Mouse (Mus musculus): ENCODE measurements at regions not wholly inside any gene's neighbourhood (a gene's known extent, or its start where the extent isn't known, plus 50 kb on each side); places are given as distances from the start of the nearest gene placed in this dataset.

GRCm38 (mm10) chr4:12287079-12287686 is 115.4 kb upstream of the Fam92a start:
- Histone ChIP-seq H3K9me3 (no peaks in the 10 kb centered on the region), H3K9ac (replicated peaks) (no peak overlapping the region), H3K4me1 (replicated peaks) (no peaks in the 10 kb centered on the region), H3K36me3 (no peaks in the 10 kb centered on the region), H3K27ac (no peak overlapping the region), H3K27me3 (no peaks in the 10 kb centered on the region), H3K4me3 (replicated peaks) (no peak overlapping the region), H3K4me2 (no peak overlapping the region)
- ATAC-seq (ENCODE audit: insufficient number of reproducible peaks, insufficient read depth, low FRiP score, low TSS enrichment, low read depth), result no peak
- WGBS, result 72% methylated on average over 4 of the region's 4 CpGs

- Histone ChIP-seq H3K4me3 (replicated peaks) (no peak overlapping the region), H3K27ac (no peak overlapping the region), H3K4me1 (replicated peaks) (no peaks in the 10 kb centered on the region), H3K36me3 (no peaks in the 10 kb centered on the region), H3K27me3 (no peaks in the 10 kb centered on the region), H3K9ac (replicated peaks) (no peak overlapping the region), H3K9me3 (no peaks in the 10 kb centered on the region), H3K4me2 (no peak overlapping the region)
- 88% methylated on average over 1 of the region's 1 CpGs for WGBS
- no peak for ATAC-seq (ENCODE audit: insufficient number of reproducible peaks, insufficient read depth, low FRiP score, low TSS enrichment, low read depth)
Observed at GRCm38 (mm10) chr4:12286391-12286790, 114.6 kb upstream of the Fam92a start.

- H3K27me3 ChIP-seq, result no peaks in the 10 kb centered on the region
- H3K4me1 ChIP-seq (replicated peaks), result no peaks in the 10 kb centered on the region
- no peak for ATAC-seq (ENCODE audit: insufficient number of reproducible peaks, insufficient read depth, low FRiP score, low TSS enrichment, low read depth)
- H3K9me3 ChIP-seq, result no peaks in the 10 kb centered on the region
- H3K9ac ChIP-seq (replicated peaks), result no peak overlapping the region
- H3K27ac ChIP-seq, result no peak overlapping the region
- no peak overlapping the region for H3K4me2 ChIP-seq
- no peaks in the 10 kb centered on the region for H3K36me3 ChIP-seq
- H3K4me3 ChIP-seq (replicated peaks), result no peak overlapping the region
Observed at GRCm38 (mm10) chr4:12285983-12286382, 114.2 kb upstream of the Fam92a start.

- Histone ChIP-seq H3K9ac (replicated peaks) (no peak overlapping the region), H3K4me3 (replicated peaks) (no peak overlapping the region), H3K36me3 (no peaks in the 10 kb centered on the region), H3K4me1 (replicated peaks) (no peaks in the 10 kb centered on the region), H3K4me2 (no peak overlapping the region), H3K27me3 (no peaks in the 10 kb centered on the region), H3K9me3 (no peaks in the 10 kb centered on the region), H3K27ac (no peak overlapping the region)
- 71% methylated on average over 3 of the region's 3 CpGs for WGBS
- ATAC-seq (ENCODE audit: insufficient number of reproducible peaks, insufficient read depth, low FRiP score, low TSS enrichment, low read depth), result no peak
Observed at GRCm38 (mm10) chr4:12277949-12278348, 106.1 kb upstream of the Fam92a start.

- Histone ChIP-seq H3K4me1 (replicated peaks) (no peaks in the 10 kb centered on the region), H3K27ac (no peak overlapping the region), H3K27me3 (no peaks in the 10 kb centered on the region), H3K36me3 (no peaks in the 10 kb centered on the region), H3K4me2 (no peak overlapping the region), H3K9me3 (no peaks in the 10 kb centered on the region), H3K9ac (replicated peaks) (no peak overlapping the region), H3K4me3 (replicated peaks) (no peak overlapping the region)
- no peak for ATAC-seq (ENCODE audit: insufficient number of reproducible peaks, insufficient read depth, low FRiP score, low TSS enrichment, low read depth)
- 85% methylated on average over 6 of the region's 6 CpGs for WGBS
Observed at GRCm38 (mm10) chr4:12273369-12273768, 101.6 kb upstream of the Fam92a start.

GRCm38 (mm10) chr4:12272914-12273313 is 101.1 kb upstream of the Fam92a start:
- WGBS, result 76% methylated on average over 6 of the region's 6 CpGs
- H3K27ac ChIP-seq, result no peak overlapping the region
- no peak overlapping the region for H3K4me2 ChIP-seq
- H3K4me1 ChIP-seq (replicated peaks), result no peaks in the 10 kb centered on the region
- no peak overlapping the region for H3K4me3 ChIP-seq (replicated peaks)
- ATAC-seq (ENCODE audit: insufficient number of reproducible peaks, insufficient read depth, low FRiP score, low TSS enrichment, low read depth), result no peak
- H3K9ac ChIP-seq (replicated peaks), result no peak overlapping the region
- H3K9me3 ChIP-seq, result no peaks in the 10 kb centered on the region
- no peaks in the 10 kb centered on the region for H3K36me3 ChIP-seq
- no peaks in the 10 kb centered on the region for H3K27me3 ChIP-seq

GRCm38 (mm10) chr4:12272378-12272777 is 100.6 kb upstream of the Fam92a start:
- no peaks in the 10 kb centered on the region for H3K9me3 ChIP-seq
- H3K27ac ChIP-seq, result no peak overlapping the region
- WGBS, result 69% methylated on average over 6 of the region's 6 CpGs
- H3K4me1 ChIP-seq (replicated peaks), result no peaks in the 10 kb centered on the region
- H3K4me2 ChIP-seq, result no peak overlapping the region
- no peak overlapping the region for H3K4me3 ChIP-seq (replicated peaks)
- ATAC-seq (ENCODE audit: insufficient number of reproducible peaks, insufficient read depth, low FRiP score, low TSS enrichment, low read depth), result no peak
- H3K36me3 ChIP-seq, result no peaks in the 10 kb centered on the region
- no peaks in the 10 kb centered on the region for H3K27me3 ChIP-seq
- no peak overlapping the region for H3K9ac ChIP-seq (replicated peaks)

- no peaks in the 10 kb centered on the region for H3K9me3 ChIP-seq
- H3K4me2 ChIP-seq, result no peak overlapping the region
- H3K4me3 ChIP-seq (replicated peaks), result no peak overlapping the region
- H3K27ac ChIP-seq, result no peak overlapping the region
- H3K27me3 ChIP-seq, result no peaks in the 10 kb centered on the region
- ATAC-seq (ENCODE audit: insufficient number of reproducible peaks, insufficient read depth, low FRiP score, low TSS enrichment, low read depth), result no peak
- no peaks in the 10 kb centered on the region for H3K36me3 ChIP-seq
- no peak overlapping the region for H3K9ac ChIP-seq (replicated peaks)
- no peaks in the 10 kb centered on the region for H3K4me1 ChIP-seq (replicated peaks)
Observed at GRCm38 (mm10) chr4:12263746-12264145, 91.9 kb upstream of the Fam92a start.

- no peak overlapping the region for H3K4me3 ChIP-seq (replicated peaks)
- H3K27me3 ChIP-seq, result no peaks in the 10 kb centered on the region
- no peak overlapping the region for H3K4me2 ChIP-seq
- H3K9ac ChIP-seq (replicated peaks), result no peak overlapping the region
- no peak overlapping the region for H3K27ac ChIP-seq
- 85% methylated on average over 10 of the region's 10 CpGs for WGBS
- ATAC-seq (ENCODE audit: insufficient number of reproducible peaks, insufficient read depth, low FRiP score, low TSS enrichment, low read depth), result no peak
- H3K9me3 ChIP-seq, result no peaks in the 10 kb centered on the region
- H3K4me1 ChIP-seq (replicated peaks), result no peaks in the 10 kb centered on the region
- no peaks in the 10 kb centered on the region for H3K36me3 ChIP-seq
Observed at GRCm38 (mm10) chr4:12263197-12263596, 91.4 kb upstream of the Fam92a start.

GRCm38 (mm10) chr4:12247994-12248393 is 76.2 kb upstream of the Fam92a start:
- no peak for ATAC-seq (ENCODE audit: insufficient number of reproducible peaks, insufficient read depth, low FRiP score, low TSS enrichment, low read depth)
- Histone ChIP-seq H3K4me1 (replicated peaks) (no peaks in the 10 kb centered on the region), H3K36me3 (no peaks in the 10 kb centered on the region), H3K27ac (no peak overlapping the region), H3K9me3 (no peaks in the 10 kb centered on the region), H3K4me2 (no peak overlapping the region), H3K9ac (replicated peaks) (no peak overlapping the region), H3K27me3 (no peaks in the 10 kb centered on the region), H3K4me3 (replicated peaks) (no peak overlapping the region)

GRCm38 (mm10) chr4:12246595-12246994 is 74.8 kb upstream of the Fam92a start:
- no peak for ATAC-seq (ENCODE audit: insufficient number of reproducible peaks, insufficient read depth, low FRiP score, low TSS enrichment, low read depth)
- Histone ChIP-seq H3K4me3 (replicated peaks) (no peak overlapping the region), H3K9me3 (no peaks in the 10 kb centered on the region), H3K27me3 (no peaks in the 10 kb centered on the region), H3K36me3 (no peaks in the 10 kb centered on the region), H3K9ac (replicated peaks) (no peak overlapping the region), H3K27ac (no peak overlapping the region), H3K4me1 (replicated peaks) (no peaks in the 10 kb centered on the region), H3K4me2 (no peak overlapping the region)
- 74% methylated on average over 4 of the region's 4 CpGs for WGBS

- WGBS, result 4% methylated on average over 12 of the region's 12 CpGs
- H3K4me2 ChIP-seq, result peak overlapping the region; percentile 36; the same call in 1 of the 2 replicates
- no peak overlapping the region for H3K9ac ChIP-seq (replicated peaks)
- H3K4me1 ChIP-seq (replicated peaks), result no peaks in the 10 kb centered on the region
- no peak overlapping the region for H3K4me3 ChIP-seq (replicated peaks)
- H3K27me3 ChIP-seq, result peaks cover 4% of the 10 kb centered on the region; the same call in 1 of the 2 replicates
- H3K36me3 ChIP-seq, result no peaks in the 10 kb centered on the region
- ATAC-seq (ENCODE audit: insufficient number of reproducible peaks, insufficient read depth, low FRiP score, low TSS enrichment, low read depth), result peak; percentile 59; the same call in 1 of the 2 replicates
- no peak overlapping the region for H3K27ac ChIP-seq
- no peaks in the 10 kb centered on the region for H3K9me3 ChIP-seq
Observed at GRCm38 (mm10) chr4:12240941-12241571, 69.2 kb upstream of the Fam92a start.

All from limb, embryonic 12.5 days (tissue).